Mouse (Mus musculus) kidney, embryonic 15.5 days (tissue): ENCODE measurements around the gene Slc4a2. TPM values are rescaled to one million over a fixed set of nuclear protein-coding genes. Genes with fewer than 3 reads are reported as not detected.
A peak's percentile ranks its signal among the peaks of the same experiment; 100 is the strongest.

Experiments
- ATAC-seq: fragments of 200-750 bp; cut with Nextera tagmentation; replicated peaks from 2 replicates; pipeline ENCODE4 v1.8.0; 2017; ENCODE audit warnings: moderate TSS enrichment; ENCODE audit not compliant: low FRiP score
- H3K27ac ChIP-seq: fragments of 300-500 bp; sonication (generic); 2 replicates; pipeline ENCODE4 v1.5.1; 2015; ENCODE audit warnings: mild to moderate bottlenecking, inconsistent platforms
- H3K27me3 ChIP-seq: fragments of 300-500 bp; sonication (generic); 2 replicates; pipeline ENCODE4 v1.6.1; 2015; ENCODE audit warnings: inconsistent platforms
- H3K36me3 ChIP-seq: fragments of 300-500 bp; sonication (generic); 2 replicates; pipeline ENCODE4 v1.6.1; 2015; ENCODE audit warnings: inconsistent platforms
- H3K4me1 ChIP-seq: fragments of 300-500 bp; sonication (generic); 2 replicates; pipeline ENCODE4 v1.6.1; 2015; ENCODE audit warnings: inconsistent platforms
- H3K4me2 ChIP-seq: fragments of 300-500 bp; sonication (generic); 2 replicates; pipeline ENCODE4 v1.6.1; 2015; ENCODE audit warnings: moderate library complexity, mild to moderate bottlenecking, inconsistent platforms
- H3K4me3 ChIP-seq: fragments of 300-500 bp; sonication (generic); replicated peaks from 2 replicates; pipeline ENCODE4 v1.5.1; 2015; ENCODE audit warnings: mild to moderate bottlenecking, inconsistent platforms
- H3K9ac ChIP-seq: fragments of 300-500 bp; sonication (generic); 2 replicates; pipeline ENCODE4 v1.6.1; 2015; ENCODE audit warnings: mild to moderate bottlenecking, inconsistent platforms
- H3K9me3 ChIP-seq: fragments of 300-500 bp; sonication (generic); replicated peaks from 2 replicates; pipeline ENCODE4 v1.6.1; 2016; ENCODE audit warnings: inconsistent platforms
- WGBS: fragments of 180-500 bp; shearing (Covaris S2); methylation state at CpG from one replicate; pipeline ENCODE4 v1.1.7; 2015; ENCODE audit warnings: mixed read lengths; 5-methylcytosine and 5-hydroxymethylcytosine counted together
- polyA plus RNA-seq: library from polyadenylated mRNA; unstranded; fragments of >200 nt; fragmentation: Nextera tagmentation; extraction: Ambion mirVana; gene quantifications from 2 replicates; pipeline ENCODE4 v1.2.1, GENCODE M21; 2015

The Slc4a2 gene
- polyA plus RNA-seq, 1 experiment from 2014 or later, result 42.7 TPM

DNA sequence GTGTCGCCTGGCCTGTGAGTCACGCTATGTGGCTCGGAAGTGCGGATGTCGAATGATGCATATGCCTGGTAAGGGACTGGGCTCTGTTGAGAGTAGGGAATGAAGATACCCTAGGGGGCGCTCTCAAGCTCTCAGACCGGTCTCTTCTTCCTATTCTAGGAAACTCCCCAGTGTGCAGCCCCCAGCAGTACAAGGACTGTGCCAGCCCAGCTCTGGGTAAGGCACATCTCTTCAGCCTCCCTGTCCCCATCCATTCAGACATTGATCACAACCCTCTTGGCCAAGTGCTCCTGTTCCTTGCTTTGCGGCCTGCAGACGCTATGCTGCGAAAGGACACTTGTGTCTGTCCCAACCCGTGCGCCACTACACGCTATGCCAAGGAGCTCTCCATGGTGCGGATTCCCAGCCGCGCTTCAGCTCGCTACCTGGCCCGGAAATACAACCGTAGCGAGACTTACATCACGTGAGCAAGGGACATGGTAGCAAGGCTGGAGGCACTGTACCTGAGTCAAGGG lies 7.4 kb upstream of the Slc4a2 start:
- WGBS, result 2% methylated on average over 21 of the region's 21 CpGs
- no peak overlapping the region for H3K9ac ChIP-seq
- peak overlapping the region; percentile 36; the same call in 1 of the 2 replicates for H3K4me2 ChIP-seq
- H3K9me3 ChIP-seq, result no peaks in the 10 kb centered on the region
- no peak overlapping the region for H3K27ac ChIP-seq
- peaks cover 26% of the 10 kb centered on the region for H3K4me1 ChIP-seq
- H3K27me3 ChIP-seq, result no peaks in the 10 kb centered on the region
- no peak overlapping the region for H3K4me3 ChIP-seq
- peaks cover 26% of the 10 kb centered on the region for H3K36me3 ChIP-seq
- peak; percentile 41; the same call in 1 of the 2 replicates for ATAC-seq

DNA sequence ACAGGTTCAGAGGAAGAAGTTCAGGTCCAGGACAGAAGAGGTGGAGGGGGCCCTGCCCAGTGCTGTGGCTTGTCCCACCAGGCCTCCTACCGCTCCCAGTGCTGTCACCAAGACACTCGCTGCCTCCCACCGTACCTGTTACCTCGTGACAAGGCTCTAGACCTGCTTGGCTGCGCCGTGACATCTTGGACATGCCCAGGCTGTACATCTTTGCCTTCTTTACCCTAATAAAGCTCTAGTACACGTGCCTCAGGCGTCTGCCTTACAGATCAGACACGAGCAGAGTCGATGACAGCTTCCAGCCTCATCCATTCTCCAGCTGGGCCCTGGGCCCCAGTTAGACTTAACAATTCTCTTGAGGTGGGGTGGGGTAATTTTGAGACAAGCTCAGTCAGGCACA lies 6.0 kb upstream of the Slc4a2 start:
- H3K4me1 ChIP-seq, result peaks cover 31% of the 10 kb centered on the region
- 91% methylated on average over 10 of the region's 10 CpGs for WGBS
- H3K4me3 ChIP-seq, result no peak overlapping the region
- no peak overlapping the region for H3K4me2 ChIP-seq
- no peak overlapping the region for H3K9ac ChIP-seq
- H3K36me3 ChIP-seq, result peaks cover 30% of the 10 kb centered on the region
- H3K27ac ChIP-seq, result no peak overlapping the region
- no peak for ATAC-seq
- no peaks in the 10 kb centered on the region for H3K9me3 ChIP-seq
- H3K27me3 ChIP-seq, result no peaks in the 10 kb centered on the region

DNA sequence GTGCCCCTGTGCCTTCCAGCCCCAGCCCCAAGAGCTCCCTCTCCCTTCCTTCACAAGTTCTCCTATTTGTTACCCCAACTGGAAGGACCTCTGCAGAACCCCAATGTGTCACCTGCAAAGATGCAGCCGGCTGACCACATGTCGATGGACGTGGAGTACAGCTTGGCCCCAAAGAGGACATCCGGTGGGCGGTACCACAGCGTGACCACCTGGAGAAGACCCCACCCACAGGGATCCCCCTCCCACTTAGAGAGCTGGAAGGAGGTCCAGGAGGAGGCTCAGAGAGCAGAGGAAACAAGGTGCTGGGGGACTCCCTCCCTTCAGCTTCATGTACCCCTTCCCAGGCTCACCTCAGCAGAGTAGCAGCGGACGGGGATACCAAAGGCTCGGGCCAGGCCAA lies 3.3 kb upstream of the Slc4a2 start:
- 86% methylated on average over 9 of the region's 9 CpGs for WGBS
- H3K4me3 ChIP-seq, result no peak overlapping the region
- no peaks in the 10 kb centered on the region for H3K27me3 ChIP-seq
- H3K27ac ChIP-seq, result no peak overlapping the region
- H3K9me3 ChIP-seq, result no peaks in the 10 kb centered on the region
- peaks cover 35% of the 10 kb centered on the region for H3K4me1 ChIP-seq
- no peak for ATAC-seq
- H3K9ac ChIP-seq, result no peak overlapping the region
- H3K4me2 ChIP-seq, result no peak overlapping the region
- peaks cover 30% of the 10 kb centered on the region for H3K36me3 ChIP-seq

DNA sequence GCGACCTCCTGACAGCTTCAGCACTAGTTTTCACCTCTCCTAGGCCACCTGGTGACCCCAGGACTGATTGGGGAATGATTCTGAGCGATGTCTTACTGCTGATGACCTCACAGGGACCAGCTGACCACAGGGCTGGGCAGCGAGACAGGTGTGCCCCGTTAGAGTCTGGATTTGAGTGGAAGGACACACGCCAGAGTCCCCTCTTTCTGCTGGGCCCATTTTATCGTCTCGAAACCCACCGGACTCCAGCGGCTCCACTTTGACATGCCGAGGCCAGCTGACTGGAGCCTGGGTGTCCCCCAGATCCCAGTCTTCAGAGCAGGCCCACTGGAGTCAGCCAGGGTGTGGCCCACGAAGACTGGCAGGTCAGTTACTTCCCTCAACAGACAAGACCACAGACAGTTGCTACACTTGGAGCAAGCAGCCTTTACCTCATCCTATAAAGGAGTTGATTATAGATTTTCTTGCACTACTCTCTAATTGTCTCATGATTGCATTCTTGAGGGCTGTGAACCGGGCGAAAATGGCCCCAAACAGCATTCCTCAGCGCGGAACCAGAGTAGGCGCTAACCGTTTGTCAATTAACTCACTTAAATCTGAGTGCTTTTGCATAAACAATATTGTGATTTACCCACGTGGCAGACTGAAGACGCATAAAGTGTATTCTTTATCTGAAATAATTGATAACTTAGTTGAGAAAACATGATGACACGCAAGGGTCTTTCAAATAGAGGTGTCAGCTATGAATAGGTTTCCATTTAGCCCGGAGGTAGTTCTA lies 556 bp downstream of the Slc4a2 start:
- 10% methylated on average over 21 of the region's 21 CpGs for WGBS
- H3K4me2 ChIP-seq, result peak overlapping the region; percentile 87
- H3K27me3 ChIP-seq, result no peaks in the 10 kb centered on the region
- peak overlapping the region; percentile 72 for H3K9ac ChIP-seq
- no peak; the same call in none of the 2 replicates for ATAC-seq
- no peaks in the 10 kb centered on the region for H3K9me3 ChIP-seq
- peak overlapping the region; percentile 78 for H3K4me3 ChIP-seq
- H3K27ac ChIP-seq, result peak overlapping the region; percentile 96
- peaks cover 25% of the 10 kb centered on the region for H3K36me3 ChIP-seq
- H3K4me1 ChIP-seq, result peaks cover 60% of the 10 kb centered on the region

DNA sequence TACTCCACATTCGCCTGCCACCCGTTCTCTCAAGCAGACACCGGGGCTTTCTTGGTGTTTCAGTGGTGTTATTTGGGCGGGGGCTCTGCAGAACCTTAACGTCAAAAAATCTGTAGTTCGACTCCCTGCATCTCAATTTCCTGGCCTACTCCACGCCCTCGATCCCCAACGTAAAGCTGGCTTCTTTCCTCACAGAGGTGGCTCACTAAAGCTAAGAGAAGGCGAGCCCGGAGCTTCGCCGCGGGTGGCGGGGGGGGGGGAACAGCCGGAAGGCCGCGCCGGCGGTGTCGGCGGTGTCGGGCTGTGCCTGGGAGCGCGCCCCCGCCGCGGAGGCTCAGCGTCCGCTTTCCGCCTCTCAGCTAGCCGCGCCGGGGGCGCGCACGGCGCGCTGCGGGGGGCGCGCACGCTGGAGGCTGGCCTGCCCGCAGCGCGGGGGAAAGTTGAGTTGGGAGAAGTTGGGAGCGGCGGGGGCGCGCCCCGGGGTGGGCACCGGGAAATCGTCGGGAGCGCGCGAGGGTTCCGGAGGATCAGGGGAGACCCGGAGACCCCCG lies 1.3 kb downstream of the Slc4a2 start:
- ATAC-seq, result peak; percentile 19; the same call in 1 of the 2 replicates
- Histone ChIP-seq H3K9ac (peak overlapping the region; percentile 72), H3K27me3 (no peaks in the 10 kb centered on the region), H3K9me3 (no peaks in the 10 kb centered on the region), H3K36me3 (peaks cover 25% of the 10 kb centered on the region), H3K27ac (peak overlapping the region; percentile 96), H3K4me2 (peak overlapping the region; percentile 87), H3K4me1 (peaks cover 65% of the 10 kb centered on the region), H3K4me3 (peak overlapping the region; percentile 78)
- under 1% methylated on average over 59 of the region's 60 CpGs for WGBS

DNA sequence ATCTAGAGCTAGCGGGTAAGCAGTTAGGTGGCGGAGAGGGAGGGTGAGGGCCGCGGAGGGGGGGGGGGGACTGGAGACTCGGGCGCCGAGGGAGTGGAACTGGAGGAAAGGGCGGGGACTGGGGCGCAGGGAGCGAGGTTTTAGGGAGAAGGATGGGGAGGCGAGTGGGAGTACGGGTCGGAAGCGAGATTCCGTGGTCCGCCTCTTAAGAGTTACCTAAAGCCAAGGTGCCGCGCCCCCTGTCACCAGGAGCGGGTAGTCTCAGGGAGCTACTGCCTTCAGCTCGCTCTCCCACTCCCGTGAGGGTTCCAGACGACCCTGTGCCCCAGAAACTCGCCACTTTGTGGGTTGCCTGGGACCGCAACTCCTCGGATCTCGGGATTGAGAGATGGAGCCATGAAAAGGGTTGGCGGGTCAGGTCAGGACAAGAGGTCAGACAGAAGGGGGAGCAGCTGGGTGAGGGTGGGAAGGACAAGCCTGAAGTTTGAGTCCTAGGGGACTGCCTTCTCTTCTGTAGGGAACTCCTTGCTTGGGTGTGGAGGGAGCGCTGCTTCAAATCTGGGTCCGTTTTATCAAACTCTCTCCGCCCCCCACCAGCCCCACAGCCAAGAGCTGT lies 1.9 kb downstream of the Slc4a2 start:
- Histone ChIP-seq H3K27me3 (no peaks in the 10 kb centered on the region), H3K4me3 (peak overlapping the region; percentile 78), H3K4me1 (peaks cover 65% of the 10 kb centered on the region), H3K9ac (peak overlapping the region; percentile 72), H3K36me3 (peaks cover 27% of the 10 kb centered on the region), H3K27ac (peak overlapping the region; percentile 96), H3K9me3 (no peaks in the 10 kb centered on the region), H3K4me2 (peak overlapping the region; percentile 87)
- under 1% methylated on average over 27 of the region's 30 CpGs for WGBS
- no peak; the same call in 1 of the 2 replicates for ATAC-seq

DNA sequence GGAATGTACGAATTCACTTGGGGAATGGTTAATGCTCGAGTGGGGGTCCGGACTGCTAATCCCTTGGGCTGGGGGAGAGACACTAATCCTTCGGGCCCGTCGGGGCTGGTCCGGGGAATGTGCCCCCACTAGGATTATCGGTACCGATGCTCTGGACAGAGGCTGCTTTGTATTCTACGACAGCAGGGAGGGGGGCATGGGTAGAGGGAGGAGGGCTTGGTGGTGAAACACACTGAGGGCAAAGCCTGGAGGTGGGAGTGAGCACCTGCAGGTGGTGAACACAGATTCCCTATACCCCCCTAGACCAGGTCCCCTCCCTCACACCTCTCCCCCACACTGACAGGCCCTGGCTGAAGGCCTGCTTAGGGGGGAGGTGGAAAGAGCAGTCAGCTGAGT lies 2.4 kb downstream of the Slc4a2 start:
- ATAC-seq, result no peak

DNA sequence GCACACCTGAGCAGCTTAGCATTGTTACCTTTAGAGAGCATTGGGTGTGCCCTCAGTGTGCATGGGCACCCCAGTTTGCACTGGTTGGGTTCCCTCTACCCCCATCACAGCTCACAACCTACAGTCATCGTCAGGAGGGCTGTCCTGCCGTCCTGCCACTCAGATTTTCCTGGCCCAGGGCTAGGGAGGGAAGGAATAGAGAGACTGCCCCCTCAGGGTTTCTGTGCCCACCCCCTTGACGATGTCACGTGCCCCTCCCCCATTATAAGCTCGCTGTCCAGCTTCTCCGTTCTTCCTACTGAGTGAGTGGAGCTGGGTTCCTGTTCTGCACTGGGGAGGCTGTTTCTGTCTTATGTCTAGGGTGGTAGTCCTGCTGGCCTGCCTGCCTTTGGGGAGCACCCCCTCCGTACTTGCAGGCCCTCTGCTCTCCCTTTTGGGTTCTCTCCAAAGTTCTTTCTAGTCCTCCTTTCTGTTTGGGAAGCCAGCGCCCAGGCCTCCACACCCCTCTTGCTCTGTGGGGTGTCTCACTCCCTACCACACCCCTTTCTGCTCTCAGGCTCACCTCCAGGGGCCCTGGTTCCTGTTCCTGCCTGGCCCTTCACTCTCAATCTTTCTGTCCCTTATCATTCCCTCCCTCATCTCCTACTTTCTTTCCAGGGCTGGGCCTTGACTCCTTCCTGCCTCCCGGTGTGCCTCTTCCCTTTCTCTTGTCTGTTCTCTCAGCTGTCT lies 3.1 kb downstream of the Slc4a2 start:
- H3K9ac ChIP-seq, result peak overlapping the region; percentile 72; the same call in 1 of the 2 replicates
- H3K4me1 ChIP-seq, result peaks cover 65% of the 10 kb centered on the region
- ATAC-seq, result no peak
- no peaks in the 10 kb centered on the region for H3K27me3 ChIP-seq
- peaks cover 27% of the 10 kb centered on the region for H3K36me3 ChIP-seq
- peak overlapping the region; percentile 96; the same call in 1 of the 2 replicates for H3K27ac ChIP-seq
- WGBS, result 16% methylated on average over 9 of the region's 9 CpGs
- H3K4me3 ChIP-seq, result peak overlapping the region; percentile 78
- peak overlapping the region; percentile 87 for H3K4me2 ChIP-seq
- no peaks in the 10 kb centered on the region for H3K9me3 ChIP-seq

More for the DNA sequence above, 2.4 kb downstream of the Slc4a2 start:
- Histone ChIP-seq H3K4me1 (peaks cover 65% of the 10 kb centered on the region), H3K36me3 (peaks cover 27% of the 10 kb centered on the region), H3K9me3 (no peaks in the 10 kb centered on the region), H3K27ac (peak overlapping the region; percentile 96), H3K27me3 (no peaks in the 10 kb centered on the region), H3K4me2 (peak overlapping the region; percentile 87), H3K4me3 (peak overlapping the region; percentile 78), H3K9ac (peak overlapping the region; percentile 72)
- WGBS, result under 1% methylated on average over 10 of the region's 10 CpGs

DNA sequence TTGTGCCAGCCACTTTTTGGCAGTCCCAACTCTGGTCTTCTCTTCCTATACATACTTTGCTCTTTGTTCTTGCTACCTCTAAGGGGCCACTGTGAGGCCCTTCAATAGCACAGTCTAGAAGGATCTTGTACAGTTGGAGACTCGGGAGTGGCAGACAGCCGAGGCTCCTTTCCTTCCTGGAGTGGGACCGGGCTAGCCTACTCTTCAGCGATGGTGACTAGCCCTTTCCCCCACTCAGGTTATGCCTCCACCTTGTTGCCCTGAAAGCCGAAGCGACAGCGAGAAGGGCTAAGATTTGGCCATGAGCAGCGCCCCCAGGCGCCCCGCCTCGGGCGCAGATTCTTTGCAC lies 3.6 kb downstream of the Slc4a2 start:
- Histone ChIP-seq H3K9ac (0 out of 2 replicates have a peak overlapping the region, but pooled peaks have one; percentile 10), H3K4me1 (peaks cover 63% of the 10 kb centered on the region), H3K27me3 (no peaks in the 10 kb centered on the region), H3K36me3 (peaks cover 32% of the 10 kb centered on the region), H3K9me3 (no peaks in the 10 kb centered on the region), H3K4me2 (peak overlapping the region; percentile 87), H3K4me3 (peak overlapping the region; percentile 78; the same call in 1 of the 2 replicates), H3K27ac (peak overlapping the region; percentile 79)
- no peak for ATAC-seq
- 21% methylated on average over 12 of the region's 12 CpGs for WGBS

DNA sequence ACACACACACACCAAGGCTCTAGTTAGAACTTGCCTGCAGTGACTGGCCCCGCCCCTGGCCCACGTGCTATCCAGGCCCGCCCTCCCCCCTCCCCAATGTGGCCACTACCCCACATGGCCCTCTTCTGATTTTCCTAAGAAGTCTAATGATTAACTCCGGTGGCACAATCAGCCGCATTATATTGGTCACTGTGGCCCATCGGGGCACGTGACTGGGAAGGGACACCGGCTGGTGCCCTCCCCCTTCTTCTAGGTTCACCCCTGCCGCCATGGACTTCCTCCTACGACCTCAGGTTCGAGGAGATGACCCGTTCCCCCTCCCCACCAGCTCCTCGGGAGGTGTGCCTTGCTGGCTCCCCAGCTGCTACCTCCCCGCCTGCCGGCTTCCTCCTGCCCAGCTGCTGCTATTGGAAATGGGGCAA lies 4.4 kb downstream of the Slc4a2 start:
- H3K9ac ChIP-seq, result peak overlapping the region; percentile 8; the same call in 1 of the 2 replicates
- ATAC-seq, result peak; percentile 10
- peak overlapping the region; percentile 78 for H3K4me3 ChIP-seq
- H3K4me2 ChIP-seq, result peak overlapping the region; percentile 87
- peak overlapping the region; percentile 79 for H3K27ac ChIP-seq
- H3K27me3 ChIP-seq, result no peaks in the 10 kb centered on the region
- WGBS, result 11% methylated on average over 15 of the region's 15 CpGs
- H3K9me3 ChIP-seq, result no peaks in the 10 kb centered on the region
- H3K4me1 ChIP-seq, result peaks cover 55% of the 10 kb centered on the region
- H3K36me3 ChIP-seq, result peaks cover 40% of the 10 kb centered on the region

DNA sequence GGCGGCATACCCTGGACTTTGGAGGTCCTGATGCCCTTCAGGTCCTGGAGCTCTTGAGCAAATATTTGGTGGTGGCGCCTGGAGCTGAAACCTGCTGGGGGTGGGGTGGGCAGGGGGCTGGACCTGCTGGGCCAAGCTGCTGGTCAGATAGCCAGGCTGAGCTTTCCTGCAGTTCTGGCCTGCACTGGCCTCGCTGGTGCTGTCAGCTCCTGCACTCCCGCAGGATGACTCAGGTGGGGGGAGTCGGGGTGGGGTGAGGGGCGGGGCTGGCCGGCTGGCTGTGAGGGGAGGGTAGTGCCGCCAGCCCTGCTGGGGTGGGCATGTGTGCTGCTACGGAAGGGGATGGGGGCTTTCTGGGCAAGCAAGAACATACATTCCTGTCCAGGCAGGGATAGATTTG lies 5.0 kb downstream of the Slc4a2 start:
- Histone ChIP-seq H3K4me1 (peaks cover 54% of the 10 kb centered on the region), H3K9ac (peak overlapping the region; percentile 8; the same call in 1 of the 2 replicates), H3K4me3 (peak overlapping the region; percentile 78), H3K36me3 (peaks cover 46% of the 10 kb centered on the region), H3K27ac (peak overlapping the region; percentile 79), H3K27me3 (no peaks in the 10 kb centered on the region), H3K4me2 (peak overlapping the region; percentile 87), H3K9me3 (no peaks in the 10 kb centered on the region)
- WGBS, result 20% methylated on average over 9 of the region's 9 CpGs
- no peak for ATAC-seq
